Mouse (Mus musculus): Measurements from ENCODE around the gene Gpr156.

The Gpr156 gene

DNA sequence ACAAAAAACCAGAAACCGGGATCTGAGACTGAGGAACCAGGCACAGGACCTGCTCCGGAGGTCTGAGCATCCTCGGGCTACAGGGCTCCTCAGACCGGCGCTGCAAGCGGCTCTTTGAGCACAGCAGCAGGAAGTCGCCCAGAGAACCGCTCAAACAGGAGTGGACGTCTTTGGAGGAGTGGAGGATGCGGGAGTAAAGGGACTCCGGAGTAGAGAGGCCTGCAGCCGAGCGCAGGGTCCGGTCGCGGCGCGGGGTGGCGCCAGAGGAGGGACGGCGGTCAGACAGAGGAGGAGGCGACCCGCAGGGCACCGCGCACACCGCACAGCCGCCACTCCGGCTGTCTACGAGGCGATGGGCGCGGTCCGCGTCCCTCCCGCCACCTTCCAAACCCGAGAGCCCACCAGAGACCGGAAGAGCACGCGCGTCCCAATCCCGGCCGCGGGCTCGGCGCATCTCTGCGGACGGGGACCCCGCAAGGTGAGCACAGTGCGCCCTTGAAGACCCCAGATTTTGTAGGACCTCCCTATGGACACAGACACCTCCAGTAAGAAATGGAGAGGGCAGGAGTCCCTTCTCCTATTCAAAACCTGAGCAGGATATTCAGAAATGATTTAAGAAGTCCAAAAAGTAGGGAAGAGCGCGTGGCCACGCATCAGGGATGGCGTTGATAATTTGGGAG lies at the start of gene Gpr156:
Gene Gpr156 (plus strand): TSS at position 359 of the 680 bp plus-strand sequence.
- DNase-seq: peak; percentile 25 to 32

GRCm38 (mm10) chr16:37867791-37868505 lies 48.3 kb upstream of the Gpr156 start, which contains the start of gene Lrrc58:
Gene Lrrc58, plus strand, starts transcription at chr16:37868389.
- DNase-seq: peak; percentile 86 to 89

- peak in 1 of 2 experiments; percentile 58 for DNase-seq
Measured at GRCm38 (mm10) chr16:37868506-37869469, 47.5 kb upstream of the Gpr156 start.

GRCm38 (mm10) chr16:37869470-37870231 lies 46.6 kb upstream of the Gpr156 start:
- no peak for DNase-seq

GRCm38 (mm10) chr16:37871112-37871715 lies 45.1 kb upstream of the Gpr156 start:
- no peak for DNase-seq

DNA sequence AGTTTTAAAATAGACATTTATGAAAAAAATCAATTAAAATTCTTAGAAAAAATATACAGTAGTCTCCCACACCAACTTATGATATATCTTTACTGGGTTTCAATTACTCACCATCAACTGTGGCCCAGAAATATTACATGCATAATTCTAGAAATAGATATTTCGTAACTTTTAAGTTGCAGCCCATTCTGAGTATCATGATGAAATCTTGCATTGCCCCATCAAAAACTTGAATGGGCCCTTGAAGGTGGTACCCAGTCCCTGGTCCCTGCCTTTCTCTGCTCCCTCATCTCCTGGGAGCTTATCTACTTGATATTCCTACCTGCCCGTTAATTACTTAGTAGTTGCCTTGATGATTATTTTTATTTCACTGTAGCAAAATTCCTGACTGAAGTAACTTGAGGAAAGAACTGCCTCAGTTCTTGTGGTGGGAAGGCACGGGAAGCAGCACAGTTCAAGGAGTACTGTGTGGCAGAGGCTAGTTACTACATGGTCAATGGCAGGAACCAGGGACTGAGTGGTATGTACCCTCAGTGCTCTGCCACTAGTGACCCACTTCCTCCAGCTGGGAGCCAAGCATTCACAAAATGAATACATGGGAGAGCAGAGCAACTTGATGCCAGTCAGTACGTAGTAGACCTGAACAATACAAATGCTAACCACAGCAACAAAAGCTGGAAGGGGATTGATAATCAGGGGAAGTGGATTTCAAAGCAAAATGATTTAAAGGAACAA lies 41.6 kb upstream of the Gpr156 start:
- DNase-seq: no peak

GRCm38 (mm10) chr16:37877406-37877805 lies 38.9 kb upstream of the Gpr156 start:
- DNase-seq: no peak

DNA sequence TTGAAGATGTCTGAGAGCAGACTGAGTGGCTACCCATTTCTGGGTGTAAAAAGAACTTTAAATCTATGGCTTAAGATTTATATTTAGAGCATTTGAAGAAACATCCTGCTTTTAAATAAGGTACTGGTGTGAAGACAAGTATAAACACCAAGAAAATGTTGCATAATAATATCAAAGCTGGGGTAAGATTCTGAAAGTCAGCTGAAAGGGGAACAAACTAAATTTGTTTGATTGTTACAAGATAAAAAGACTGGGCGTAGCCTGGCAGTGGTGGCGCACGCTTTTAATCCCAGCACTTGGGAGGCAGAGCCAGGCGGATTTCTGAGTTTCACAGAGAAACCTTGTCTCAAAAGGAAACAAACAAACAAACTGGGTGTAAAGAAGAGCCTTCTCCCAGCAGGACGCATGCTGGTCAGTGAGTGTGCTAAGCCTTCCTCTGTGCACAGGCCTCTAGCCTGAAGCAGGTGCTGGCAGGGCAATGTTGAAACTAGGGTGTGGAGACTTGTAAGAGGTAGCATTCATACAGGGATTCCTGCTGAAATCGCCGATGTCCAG lies 37.3 kb upstream of the Gpr156 start:
- no peak for DNase-seq

DNA sequence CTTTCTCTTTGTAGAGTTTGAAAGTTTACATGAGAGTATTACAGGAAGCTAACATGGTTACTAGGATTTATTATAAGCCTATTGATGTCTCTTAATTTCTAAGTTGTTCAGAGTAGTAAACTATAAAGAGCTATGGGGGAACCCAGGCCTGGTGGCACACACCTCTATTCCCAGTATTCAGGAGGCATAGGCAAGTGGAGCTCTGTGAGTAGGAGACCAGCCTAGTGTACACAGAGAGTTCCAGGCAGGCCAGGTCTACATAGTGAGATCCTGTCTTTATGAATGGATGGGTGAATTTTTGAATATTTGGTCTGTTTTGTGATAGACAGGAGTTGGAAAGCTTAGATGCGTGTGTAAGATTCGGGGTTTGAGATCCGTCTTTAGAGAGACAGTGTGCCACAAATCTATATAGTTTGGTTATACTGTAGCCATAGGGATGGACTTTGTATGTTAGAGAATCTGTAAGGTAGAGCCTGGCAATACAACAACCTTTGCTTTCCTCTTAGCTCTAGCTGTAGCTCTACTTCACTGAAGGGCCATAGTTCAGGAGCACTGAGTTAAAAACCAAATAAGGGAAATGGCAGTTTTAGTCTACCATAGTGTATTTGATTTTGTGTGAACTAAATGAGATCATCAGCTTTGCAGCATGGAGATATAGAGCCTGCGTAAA lies 36.4 kb upstream of the Gpr156 start:
- no peak for DNase-seq

- no peak for DNase-seq
Measured at GRCm38 (mm10) chr16:37881168-37881567, 35.1 kb upstream of the Gpr156 start.

DNA sequence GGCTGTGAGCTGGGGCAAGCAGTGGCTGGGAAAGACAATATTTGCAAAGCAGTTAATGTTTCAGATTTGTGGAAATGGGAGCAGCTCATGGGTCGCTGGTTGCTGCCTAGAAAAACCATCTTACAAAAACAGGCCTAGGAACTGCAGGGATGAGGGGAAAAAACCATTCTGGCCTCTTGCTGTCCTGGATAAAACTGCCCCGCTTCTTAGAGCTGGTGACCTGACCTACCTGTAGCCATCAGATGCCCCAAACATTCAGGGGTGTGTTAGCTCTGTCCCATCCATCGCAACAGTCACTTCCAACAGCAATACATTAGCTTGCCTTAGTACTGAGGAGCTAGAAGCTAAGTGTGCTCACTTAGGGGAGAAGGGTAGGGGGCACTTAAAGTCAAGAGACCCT lies 27.3 kb upstream of the Gpr156 start:
- DNase-seq: no peak

DNA sequence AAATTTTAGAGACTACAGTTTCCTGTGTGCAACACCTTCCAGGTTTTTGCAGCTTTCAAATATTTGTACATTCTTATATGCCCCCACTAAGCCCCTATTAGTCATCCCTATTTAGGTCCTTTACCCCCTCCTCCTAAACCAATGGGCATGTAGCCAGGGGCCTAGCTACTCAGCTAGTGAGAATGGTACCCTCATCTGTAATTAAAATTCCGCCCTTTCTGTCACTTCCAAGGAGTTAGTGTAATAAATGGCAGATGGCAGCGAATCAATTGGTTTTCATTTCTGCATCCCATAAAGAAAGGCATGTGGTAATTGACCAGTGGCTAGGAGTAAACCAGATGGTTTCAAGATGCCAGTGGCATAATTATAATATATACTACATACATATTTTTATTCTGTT lies 23.6 kb upstream of the Gpr156 start:
- DNase-seq: no peak

- DNase-seq: no peak
Measured at GRCm38 (mm10) chr16:37893381-37893780, 22.9 kb upstream of the Gpr156 start.

- DNase-seq: no peak
Measured at GRCm38 (mm10) chr16:37893942-37894341, 22.4 kb upstream of the Gpr156 start.

DNA sequence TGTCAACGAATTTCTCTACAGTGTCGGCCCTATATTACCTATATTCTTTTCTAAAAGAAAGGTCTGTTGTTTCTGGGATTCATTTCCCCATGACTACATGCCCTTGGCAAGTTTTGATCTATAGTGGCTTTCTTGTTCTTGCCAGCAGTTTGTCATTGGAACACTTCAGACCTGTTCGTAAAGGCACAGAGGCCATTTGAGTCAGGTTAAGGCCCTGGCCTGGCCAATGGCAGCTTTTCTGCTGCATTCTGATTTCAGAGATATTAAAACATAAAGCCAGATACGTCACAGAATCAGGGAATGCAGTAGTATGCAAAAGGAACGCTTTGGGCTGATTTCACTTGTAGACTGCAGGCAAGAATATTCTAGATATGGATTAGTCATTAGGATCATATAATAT lies 17.5 kb upstream of the Gpr156 start:
- no peak for DNase-seq

DNA sequence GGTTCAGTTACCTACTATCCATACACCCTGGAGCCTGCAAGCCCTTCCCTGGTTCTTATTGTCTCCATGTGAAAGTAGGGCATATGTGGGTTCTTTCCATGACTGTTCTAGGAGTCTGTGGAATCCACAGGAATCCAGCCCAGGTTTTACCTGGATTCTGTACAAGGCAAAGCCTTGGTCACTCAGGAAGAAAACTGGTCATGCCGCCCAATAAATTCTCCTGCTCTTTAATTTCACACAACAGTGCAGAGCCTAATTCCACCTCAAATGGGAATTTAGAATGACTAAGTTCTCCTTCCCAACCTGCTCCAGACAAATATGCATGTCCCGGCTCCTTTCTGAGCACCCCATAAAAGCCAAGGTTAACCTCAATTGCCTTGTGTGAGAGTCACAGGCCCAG lies 16.9 kb upstream of the Gpr156 start:
- no peak for DNase-seq

DNA sequence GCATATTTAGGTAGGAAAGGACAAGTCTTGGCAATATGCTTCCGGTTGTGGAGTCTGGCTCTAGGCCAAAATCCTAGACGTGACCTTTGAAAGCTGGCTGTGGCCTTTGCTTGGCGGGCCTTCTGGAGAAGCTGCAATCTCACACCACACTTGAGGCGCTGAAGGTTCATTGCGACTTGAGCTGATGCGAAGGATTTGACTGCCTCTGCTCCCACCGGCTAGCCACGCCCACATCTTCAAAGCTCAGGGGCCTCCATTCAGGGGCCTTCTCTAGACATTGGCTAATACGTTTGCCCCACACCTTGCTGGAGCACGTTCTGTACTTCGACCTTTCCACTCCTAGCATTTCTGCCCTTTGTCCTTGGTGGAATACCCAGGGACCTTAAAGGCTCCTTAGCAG lies 15.0 kb upstream of the Gpr156 start:
- DNase-seq: no peak

GRCm38 (mm10) chr16:37906456-37906855 lies 9.8 kb upstream of the Gpr156 start:
- DNase-seq: no peak

DNA sequence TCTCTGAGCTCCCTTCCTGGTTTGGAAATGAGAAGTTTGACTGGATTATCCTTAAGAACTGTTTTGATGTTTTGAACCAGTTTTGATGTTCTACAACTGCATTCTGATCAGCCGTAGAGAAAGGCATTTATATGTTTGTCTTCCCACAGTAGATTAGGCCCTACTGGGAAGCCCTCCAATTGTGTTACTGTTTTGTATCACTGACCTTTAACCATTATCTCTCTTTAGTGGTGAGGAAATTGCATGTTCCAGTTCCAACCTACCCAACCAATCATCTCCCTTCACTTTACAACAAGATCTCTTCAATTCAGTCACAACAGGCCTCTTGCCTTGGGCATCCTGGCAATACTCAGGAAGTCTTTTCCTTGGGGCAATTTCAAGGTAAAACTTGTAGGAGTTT lies 5.2 kb upstream of the Gpr156 start:
- DNase-seq: no peak

GRCm38 (mm10) chr16:37916818-37917201 lies 514 bp downstream of the Gpr156 start:
- peak; percentile 35 to 58 for DNase-seq

Data from thymus, postnatal 36 days (tissue).